18 mouse cellular contexts compared by ENCODE assay signal in genomic region chr4:155280768-155281121, GRCm38 (mm10). TPM values are rescaled to one million over a fixed set of nuclear protein-coding genes. Genes with fewer than 3 reads are reported as not detected.
DNase-seq lines count a peak whose midpoint lies in the region; ATAC-seq and TF ChIP-seq lines count a peak whose summit lies in the region.
"Had no signal": no experiment of that assay in that cellular context is flagged by ENCODE, and none has a peak within 500 bp of the region (broad histone marks: within the 10 kb centered on the region; RNA-seq: fewer than 3 reads in every experiment).

No protein-coding gene starts in this region.

- peak overlapping the region; percentile 43 for H3K27ac ChIP-seq in embryonic fibroblast, embryonic 13.5 days (ENCODE audit: insufficient read depth, low read length)
- peak overlapping the region; percentile 95 for H3K27ac ChIP-seq in limb, embryonic 10.5 days
- H3K27ac ChIP-seq in heart, embryonic 12.5 days (ENCODE audit: poor library complexity, severe bottlenecking) = no peak overlapping the region
- H3K27ac ChIP-seq: forebrain, embryonic 15.5 days; heart, adult 2 months; hindbrain, embryonic 15.5 days; midbrain, embryonic 12.5 days; stomach, postnatal 0 days had no signal

- no peak overlapping the region for H3K4me2 ChIP-seq in heart, embryonic 12.5 days
- H3K4me2 ChIP-seq: forebrain, embryonic 15.5 days; hindbrain, embryonic 15.5 days; midbrain, embryonic 12.5 days had no signal

- 86% methylated on average over 1 of the region's 1 CpGs for WGBS in limb, embryonic 10.5 days
- WGBS in heart, embryonic 12.5 days = 78% methylated on average over 1 of the region's 1 CpGs

- no peak for TF ChIP-seq POLR2A in embryonic fibroblast, embryonic 13.5 days (IDR thresholded peaks at IDR 0.05; ENCODE audit: low read depth, low read length)

- DNase-seq in kidney, adult 11 months = peak; percentile 38
- DNase-seq in kidney, postnatal 4 days = no peak
- DNase-seq in MN1 (ENCODE audit: low spot score) = peak; percentile 27
- DNase-seq in limb, embryonic 10.5 days (ENCODE audit: low spot score) = no peak
- no peak for DNase-seq in retina, embryonic 14.5 days (ENCODE audit: low spot score)
- DNase-seq: cerebellum, postnatal 25 days; gastrocnemius, adult 2 months; heart, adult 2 months; lung, adult 18-20 months; lung, postnatal 36 days; thymus, postnatal 36 days had no signal

- H3K9me3 ChIP-seq in limb, embryonic 10.5 days (replicated peaks) = no peaks in the 10 kb centered on the region
- H3K9me3 ChIP-seq in heart, embryonic 12.5 days (replicated peaks) = no peaks in the 10 kb centered on the region
- H3K9me3 ChIP-seq: forebrain, embryonic 15.5 days; hindbrain, embryonic 15.5 days; midbrain, embryonic 12.5 days had no signal

- TF ChIP-seq CTCF in embryonic fibroblast, embryonic 13.5 days (IDR thresholded peaks at IDR 0.05; ENCODE audit: borderline replicate concordance, insufficient read depth, low read length) = no peak

- no peak overlapping the region for H3K9ac ChIP-seq in heart, embryonic 12.5 days
- H3K9ac ChIP-seq: forebrain, embryonic 15.5 days; hindbrain, embryonic 15.5 days; midbrain, embryonic 12.5 days had no signal

- H3K27me3 ChIP-seq in limb, embryonic 10.5 days (ENCODE audit: low read depth, poor library complexity, severe bottlenecking) = no peaks in the 10 kb centered on the region
- no peaks in the 10 kb centered on the region for H3K27me3 ChIP-seq in heart, embryonic 12.5 days (replicated peaks)
- H3K27me3 ChIP-seq: forebrain, embryonic 15.5 days; hindbrain, embryonic 15.5 days had no signal

- no peak overlapping the region for H3K4me3 ChIP-seq in embryonic fibroblast, embryonic 13.5 days (ENCODE audit: insufficient read depth, low read length)
- no peak overlapping the region for H3K4me3 ChIP-seq in limb, embryonic 10.5 days
- H3K4me3 ChIP-seq in heart, embryonic 12.5 days = no peak overlapping the region
- H3K4me3 ChIP-seq: forebrain, embryonic 15.5 days; gastrocnemius, adult 2 months; heart, adult 2 months; hindbrain, embryonic 15.5 days; midbrain, embryonic 12.5 days had no signal

- ATAC-seq in erythroid progenitor cell, adult 5-6 weeks (replicated peaks; ENCODE audit: low FRiP score, poor library complexity, severe bottlenecking) = no peak
- ATAC-seq in heart, embryonic 12.5 days (ENCODE audit: insufficient number of reproducible peaks, low FRiP score) = no peak

- no peaks in the 10 kb centered on the region for H3K36me3 ChIP-seq in limb, embryonic 10.5 days
- H3K36me3 ChIP-seq in heart, embryonic 12.5 days = no peaks in the 10 kb centered on the region
- H3K36me3 ChIP-seq: forebrain, embryonic 15.5 days; midbrain, embryonic 12.5 days had no signal

- H3K4me1 ChIP-seq in embryonic fibroblast, embryonic 13.5 days (ENCODE audit: control insufficient read depth, insufficient read depth, low read length) = peaks cover 26% of the 10 kb centered on the region
- H3K4me1 ChIP-seq in limb, embryonic 10.5 days = peaks cover 77% of the 10 kb centered on the region
- H3K4me1 ChIP-seq in heart, embryonic 12.5 days (replicated peaks) = peaks cover 51% of the 10 kb centered on the region

RNA-seq across cellular contexts. Expression of gene Faap20, which starts 31.1 kb away (rescaled TPM):
- 19.8 and 21.1 TPM in 2 replicates for polyA plus RNA-seq in embryonic fibroblast, embryonic 13.5 days (2011; ENCODE audit: insufficient read length, low read depth, missing spikeins)
- polyA plus RNA-seq in limb, embryonic 10.5 days (2016; fragmentation: Nextera tagmentation; extraction: Ambion mirVana) = 104 and 107 TPM in 2 replicates
- total RNA-seq in erythroid progenitor cell, adult 5-6 weeks (2015; ENCODE audit: low replicate concordance) = 4.0 and 6.7 TPM in 2 replicates
- 2.1 and 2.2 TPM in 2 replicates for total RNA-seq in erythroid progenitor cell, adult 5-6 weeks (2017; ENCODE audit: low replicate concordance)
- 61.0 and 65.1 TPM in 2 replicates for polyA plus RNA-seq in heart, embryonic 12.5 days (2016; fragmentation: Nextera tagmentation; extraction: Ambion mirVana)

RNA-seq across cellular contexts. Expression of gene Ski, which starts 58.4 kb away (rescaled TPM):
- 88.4 and 106 TPM in 2 replicates for polyA plus RNA-seq in embryonic fibroblast, embryonic 13.5 days (2011; ENCODE audit: insufficient read length, low read depth, missing spikeins)
- 9.6 and 10.6 TPM in 2 replicates for polyA plus RNA-seq in limb, embryonic 10.5 days (2016; fragmentation: Nextera tagmentation; extraction: Ambion mirVana)
- total RNA-seq in erythroid progenitor cell, adult 5-6 weeks (2015; ENCODE audit: low replicate concordance) = 5.0 and 9.7 TPM in 2 replicates
- 1.7 and 2.7 TPM in 2 replicates for total RNA-seq in erythroid progenitor cell, adult 5-6 weeks (2017; ENCODE audit: low replicate concordance)
- polyA plus RNA-seq in heart, embryonic 12.5 days (2016; fragmentation: Nextera tagmentation; extraction: Ambion mirVana) = 11.9 and 14.0 TPM in 2 replicates

Comparison
In these comparisons a context has a peak if more than half of its experiments do, and no peak if none do; other contexts are left out.
1. DNase-seq: peak in kidney, adult 11 months (single experiment) and MN1 (single experiment); none in kidney, postnatal 4 days (0 of 2), limb, embryonic 10.5 days (single experiment) and retina, embryonic 14.5 days (single experiment).